Mouse (Mus musculus) testis, adult 2 months (tissue): ENCODE measurements around the gene Zfp341.

Experiments used
- CTCF ChIP-seq: fragments of 200-500 bp; IDR thresholded peaks from 2 replicates; pipeline ENCODE4 v1.5.1; 2012; ENCODE audit warnings: low read depth, mild to moderate bottlenecking, inconsistent platforms, low read length, moderate library complexity; ENCODE audit not compliant: control insufficient read depth, insufficient read depth, insufficient replicate concordance
- POLR2A ChIP-seq: fragments of 200-500 bp; IDR thresholded peaks from 2 replicates; pipeline ENCODE4 v1.6.1; 2012; ENCODE audit warnings: low read depth, mild to moderate bottlenecking, inconsistent platforms, low read length, moderate library complexity; ENCODE audit not compliant: control insufficient read depth

- TF ChIP-seq CTCF (no peak), POLR2A (no peak)
Measured at GRCm38 (mm10) chr2:154571266-154571665, 41.8 kb upstream of the Zfp341 start.
